Mouse (Mus musculus) heart, embryonic 12.5 days (tissue): ENCODE measurements around the gene Tlx1. TPM values are rescaled to one million over a fixed set of nuclear protein-coding genes. Genes with fewer than 3 reads are reported as not detected.
A peak's percentile ranks its signal among the peaks of the same experiment; 100 is the strongest.

Experiments
- ATAC-seq: fragments of 200-750 bp; cut with Nextera tagmentation; 2 replicates; pipeline ENCODE4 v1.8.0; 2017; ENCODE audit warnings: moderate TSS enrichment, moderate library complexity; ENCODE audit not compliant: insufficient number of reproducible peaks, low FRiP score
- H3K27ac ChIP-seq: fragments of 300-500 bp; sonication (generic); 2 replicates; pipeline ENCODE4 v1.5.1; 2016; ENCODE audit warnings: mild to moderate bottlenecking, moderate library complexity; ENCODE audit not compliant: poor library complexity, severe bottlenecking
- H3K27me3 ChIP-seq: fragments of 300-500 bp; sonication (generic); replicated peaks from 2 replicates; pipeline ENCODE4 v1.6.1; 2016; ENCODE audit warnings: mild to moderate bottlenecking, moderate library complexity
- H3K36me3 ChIP-seq: fragments of 300-500 bp; sonication (generic); 2 replicates; pipeline ENCODE4 v1.6.1; 2016; ENCODE audit warnings: mild to moderate bottlenecking, moderate library complexity
- H3K4me1 ChIP-seq: fragments of 300-500 bp; sonication (generic); replicated peaks from 2 replicates; pipeline ENCODE4 v1.6.1; 2016; ENCODE audit warnings: mild to moderate bottlenecking
- H3K4me2 ChIP-seq: fragments of 300-500 bp; sonication (generic); 2 replicates; pipeline ENCODE4 v1.6.1; 2016; ENCODE audit warnings: mild to moderate bottlenecking, moderate library complexity
- H3K4me3 ChIP-seq: fragments of 300-500 bp; sonication (generic); 2 replicates; pipeline ENCODE4 v1.5.1; 2016; ENCODE audit warnings: mild to moderate bottlenecking
- H3K9ac ChIP-seq: fragments of 300-500 bp; sonication (generic); 2 replicates; pipeline ENCODE4 v1.6.1; 2016; ENCODE audit warnings: mild to moderate bottlenecking, moderate library complexity
- H3K9me3 ChIP-seq: fragments of 300-500 bp; sonication (generic); replicated peaks from 2 replicates; pipeline ENCODE4 v1.6.1; 2016; ENCODE audit warnings: mild to moderate bottlenecking, moderate library complexity
- WGBS: fragments of 180-500 bp; shearing (Covaris S2); methylation state at CpG from one replicate; pipeline ENCODE4 v1.1.7; 2016; 5-methylcytosine and 5-hydroxymethylcytosine counted together
- polyA plus RNA-seq: library from polyadenylated mRNA; unstranded; fragments of >200 nt; fragmentation: Nextera tagmentation; extraction: Ambion mirVana; gene quantifications from 2 replicates; pipeline ENCODE4 v1.2.1, GENCODE M21; 2016

Gene Tlx1
- polyA plus RNA-seq, 1 experiment from 2014 or later = 0.40 TPM

DNA sequence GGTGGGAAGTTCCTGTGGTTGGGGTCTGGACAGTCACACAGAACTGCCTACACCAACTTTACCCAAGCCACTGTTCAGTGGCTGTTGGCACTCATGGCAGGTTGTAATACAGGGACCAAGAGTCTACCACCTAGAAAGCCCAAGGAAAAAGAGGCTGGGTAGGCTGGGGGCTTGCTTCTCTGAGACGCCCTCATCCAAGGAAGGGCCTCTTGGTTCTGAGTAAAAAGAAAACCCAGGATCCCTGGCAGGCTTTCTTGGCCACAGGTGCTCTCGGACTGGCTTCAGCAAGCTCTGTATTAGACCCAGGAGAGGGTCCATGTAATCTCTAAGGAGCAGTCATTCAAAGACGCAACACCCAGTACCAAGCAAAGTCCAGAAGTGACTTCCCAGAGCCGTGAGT, 7.7 kb downstream of the Tlx1 start:
- ATAC-seq = no peak
- Histone ChIP-seq H3K27ac (no peak overlapping the region), H3K36me3 (no peaks in the 10 kb centered on the region), H3K4me2 (no peak overlapping the region), H3K4me1 (peaks cover 21% of the 10 kb centered on the region; the same call in 1 of the 2 replicates), H3K9ac (no peak overlapping the region), H3K4me3 (no peak overlapping the region), H3K9me3 (no peaks in the 10 kb centered on the region), H3K27me3 (peaks cover 96% of the 10 kb centered on the region)
- 16% methylated on average over 4 of the region's 4 CpGs for WGBS

DNA sequence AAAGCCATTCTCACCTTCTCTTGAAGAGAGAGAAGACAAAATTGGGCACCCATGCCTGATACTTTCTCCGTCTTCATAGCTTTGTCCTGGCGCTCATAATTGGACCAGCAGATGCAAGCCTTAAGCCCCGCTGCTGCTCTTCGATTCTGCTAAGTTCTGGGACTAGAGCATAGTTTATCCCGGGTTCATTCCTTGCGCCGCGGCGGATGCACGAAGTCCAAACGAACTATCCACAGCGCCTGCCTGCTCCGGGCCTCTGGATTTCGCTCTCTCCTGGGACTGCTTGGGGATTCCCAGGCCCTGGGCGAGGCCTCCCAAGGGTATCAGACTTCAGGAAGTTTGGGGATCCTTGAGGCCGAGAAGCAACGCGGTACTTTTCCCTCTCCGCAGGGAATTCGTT, 8.4 kb downstream of the Tlx1 start:
- Histone ChIP-seq H3K4me3 (no peak overlapping the region), H3K27me3 (peaks cover 96% of the 10 kb centered on the region), H3K9ac (no peak overlapping the region), H3K9me3 (no peaks in the 10 kb centered on the region), H3K36me3 (no peaks in the 10 kb centered on the region), H3K4me2 (no peak overlapping the region), H3K27ac (no peak overlapping the region), H3K4me1 (peaks cover 16% of the 10 kb centered on the region; the same call in 1 of the 2 replicates)
- no peak for ATAC-seq
- WGBS = 3% methylated on average over 20 of the region's 20 CpGs

DNA sequence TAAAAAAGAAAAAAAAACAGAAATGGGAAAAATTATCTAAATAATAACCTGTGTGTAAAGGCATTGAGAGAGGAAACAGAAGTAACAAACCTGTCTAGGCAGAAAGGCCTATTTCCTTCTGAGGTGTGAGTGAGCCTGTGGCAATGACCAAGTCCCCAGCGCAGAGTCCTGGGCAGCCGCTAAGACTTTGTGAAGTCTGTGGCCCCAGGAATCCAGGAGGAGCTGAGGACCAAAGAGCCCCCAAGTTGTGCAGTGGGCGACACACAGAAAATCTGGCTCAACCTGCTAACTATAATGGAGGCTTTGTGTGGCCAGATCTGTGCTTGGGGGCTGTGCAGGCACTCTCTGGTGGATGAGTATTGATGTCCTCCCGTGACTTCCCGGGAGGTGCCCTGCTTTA, 9.0 kb downstream of the Tlx1 start:
- ATAC-seq = no peak
- H3K36me3 ChIP-seq = no peaks in the 10 kb centered on the region
- WGBS = 11% methylated on average over 5 of the region's 5 CpGs
- no peaks in the 10 kb centered on the region for H3K9me3 ChIP-seq
- no peak overlapping the region for H3K4me3 ChIP-seq
- H3K4me2 ChIP-seq = no peak overlapping the region
- peaks cover 96% of the 10 kb centered on the region for H3K27me3 ChIP-seq
- no peak overlapping the region for H3K27ac ChIP-seq
- no peak overlapping the region for H3K9ac ChIP-seq
- H3K4me1 ChIP-seq = 0 out of 2 replicates have a peak, but pooled peaks cover 10% of the 10 kb centered on the region

DNA sequence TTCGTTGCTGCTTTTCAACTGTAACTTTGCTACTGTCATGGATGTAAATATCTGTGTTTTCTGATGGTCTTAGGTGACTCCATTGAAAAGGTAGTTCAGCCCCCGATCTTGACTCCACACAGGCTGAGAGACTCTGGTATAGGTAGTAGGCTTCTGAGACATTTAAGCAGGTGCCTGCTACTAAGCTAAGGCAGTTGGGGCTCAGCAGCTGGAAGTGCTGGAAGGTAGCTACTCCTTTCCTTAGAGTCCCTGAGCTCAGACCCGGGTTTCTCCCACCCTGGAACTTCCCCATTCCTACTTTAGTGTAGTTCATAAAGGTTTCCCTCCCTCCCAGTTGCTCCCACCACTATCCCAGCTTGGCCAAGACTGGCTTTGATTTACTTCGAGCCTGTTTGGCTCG, 9.5 kb downstream of the Tlx1 start:
- H3K27me3 ChIP-seq = peaks cover 96% of the 10 kb centered on the region
- H3K9ac ChIP-seq = no peak overlapping the region
- no peak overlapping the region for H3K4me2 ChIP-seq
- WGBS = 7% methylated on average over 5 of the region's 5 CpGs
- no peak overlapping the region for H3K4me3 ChIP-seq
- no peaks in the 10 kb centered on the region for H3K9me3 ChIP-seq
- ATAC-seq = no peak
- no peaks in the 10 kb centered on the region for H3K36me3 ChIP-seq
- H3K27ac ChIP-seq = no peak overlapping the region
- 0 out of 2 replicates have a peak, but pooled peaks cover 10% of the 10 kb centered on the region for H3K4me1 ChIP-seq

DNA sequence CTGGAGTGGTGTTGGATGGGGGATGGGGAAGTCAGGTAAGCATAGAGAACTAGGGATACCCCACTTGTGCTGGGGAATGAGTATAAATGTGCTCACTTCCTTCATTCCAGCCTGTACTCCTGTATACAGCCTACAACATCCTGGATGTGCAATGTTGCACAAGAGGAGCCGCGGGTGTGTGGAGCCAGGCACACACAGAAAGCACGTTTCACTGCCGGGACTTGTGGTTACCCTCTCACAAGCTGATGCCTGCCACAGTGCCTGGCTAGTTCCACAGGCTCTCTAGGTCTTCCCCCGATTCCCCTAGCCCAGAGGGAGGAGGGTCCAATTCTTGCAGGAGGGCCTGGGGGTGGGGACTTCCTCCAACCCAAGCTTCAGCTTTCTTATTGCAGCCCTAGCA, 10.0 kb downstream of the Tlx1 start:
- H3K9ac ChIP-seq = no peak overlapping the region
- H3K4me3 ChIP-seq = peak overlapping the region; percentile 18; the same call in 1 of the 2 replicates
- no peaks in the 10 kb centered on the region for H3K9me3 ChIP-seq
- peaks cover 96% of the 10 kb centered on the region for H3K27me3 ChIP-seq
- 0 out of 2 replicates have a peak, but pooled peaks cover 10% of the 10 kb centered on the region for H3K4me1 ChIP-seq
- H3K27ac ChIP-seq = no peak overlapping the region
- H3K36me3 ChIP-seq = no peaks in the 10 kb centered on the region
- 4% methylated on average over 5 of the region's 5 CpGs for WGBS
- peak overlapping the region; percentile 41 for H3K4me2 ChIP-seq
- no peak for ATAC-seq

DNA sequence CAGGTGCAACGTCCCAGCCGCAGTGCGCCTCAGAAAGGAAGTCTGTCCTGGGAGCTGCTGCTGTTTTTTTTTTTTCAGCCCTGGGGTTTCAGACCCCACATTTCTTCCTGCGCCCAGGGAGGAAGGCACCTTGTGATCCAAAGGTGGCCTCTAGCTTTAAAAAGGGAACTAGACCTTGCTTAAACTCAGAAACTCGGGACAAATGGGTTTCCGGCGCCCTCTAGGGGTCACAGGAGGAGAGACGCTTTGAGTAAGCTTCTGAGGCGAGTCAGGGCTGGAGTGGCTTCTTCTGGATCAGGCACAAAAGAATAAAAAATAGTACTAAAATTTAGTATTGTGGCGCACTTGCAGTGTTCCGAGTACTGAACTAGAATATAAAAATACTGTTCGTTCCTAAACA, 10.6 kb downstream of the Tlx1 start:
- no peak overlapping the region for H3K9ac ChIP-seq
- H3K27ac ChIP-seq = no peak overlapping the region
- no peak for ATAC-seq
- H3K27me3 ChIP-seq = peaks cover 94% of the 10 kb centered on the region
- 1% methylated on average over 12 of the region's 12 CpGs for WGBS
- peak overlapping the region; percentile 18; the same call in 1 of the 2 replicates for H3K4me3 ChIP-seq
- H3K36me3 ChIP-seq = no peaks in the 10 kb centered on the region
- H3K4me2 ChIP-seq = peak overlapping the region; percentile 41
- 0 out of 2 replicates have a peak, but pooled peaks cover 6% of the 10 kb centered on the region for H3K4me1 ChIP-seq
- no peaks in the 10 kb centered on the region for H3K9me3 ChIP-seq

DNA sequence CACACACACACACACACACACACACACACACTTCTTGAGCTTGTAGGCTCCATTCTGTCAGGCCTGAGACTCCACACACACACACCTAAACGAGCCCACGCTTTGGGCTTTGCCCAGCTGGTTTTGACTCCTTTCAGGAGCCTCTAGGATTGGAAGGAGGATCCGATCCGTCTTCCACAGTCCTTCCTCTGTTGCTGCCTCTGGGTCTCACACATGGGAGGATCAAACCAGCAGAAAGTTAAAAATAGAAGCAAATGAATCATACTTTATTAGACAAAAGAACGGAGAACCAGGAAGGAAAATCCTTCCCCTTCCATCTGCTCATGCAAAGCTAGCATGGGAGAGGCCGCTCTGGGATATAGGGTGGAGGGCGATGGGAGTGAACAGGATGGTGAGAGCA, 11.7 kb downstream of the Tlx1 start:
- Histone ChIP-seq H3K9ac (no peak overlapping the region), H3K27me3 (peaks cover 92% of the 10 kb centered on the region), H3K27ac (no peak overlapping the region), H3K36me3 (no peaks in the 10 kb centered on the region), H3K4me1 (0 out of 2 replicates have a peak, but pooled peaks cover 5% of the 10 kb centered on the region), H3K4me3 (no peak overlapping the region), H3K9me3 (no peaks in the 10 kb centered on the region), H3K4me2 (no peak overlapping the region)
- WGBS = 37% methylated on average over 7 of the region's 7 CpGs
- ATAC-seq = no peak

DNA sequence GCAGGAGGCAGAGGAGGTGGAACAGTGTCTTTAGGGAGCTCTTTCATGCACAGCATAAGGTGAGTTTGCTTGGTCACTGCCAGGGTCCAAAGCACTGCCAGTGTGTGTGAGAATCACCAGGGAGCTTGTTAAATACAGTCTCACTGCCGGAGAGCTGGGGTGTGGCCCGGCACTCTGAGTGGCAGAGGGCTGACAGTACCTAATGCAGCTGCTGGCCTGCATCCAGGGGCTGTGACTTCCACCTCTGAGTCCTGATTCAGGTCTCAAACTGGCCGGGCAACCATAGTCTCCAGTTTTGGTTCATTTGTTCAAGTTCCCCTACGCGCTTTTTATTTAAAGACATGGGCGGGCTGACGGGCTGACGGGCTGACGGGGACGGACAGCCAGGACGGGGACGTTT, 12.4 kb downstream of the Tlx1 start:
- Histone ChIP-seq H3K4me3 (no peak overlapping the region), H3K9ac (no peak overlapping the region), H3K9me3 (no peaks in the 10 kb centered on the region), H3K27me3 (peaks cover 93% of the 10 kb centered on the region), H3K27ac (no peak overlapping the region), H3K4me1 (0 out of 2 replicates have a peak, but pooled peaks cover 5% of the 10 kb centered on the region), H3K4me2 (no peak overlapping the region), H3K36me3 (no peaks in the 10 kb centered on the region)
- 5% methylated on average over 12 of the region's 12 CpGs for WGBS
- no peak for ATAC-seq

DNA sequence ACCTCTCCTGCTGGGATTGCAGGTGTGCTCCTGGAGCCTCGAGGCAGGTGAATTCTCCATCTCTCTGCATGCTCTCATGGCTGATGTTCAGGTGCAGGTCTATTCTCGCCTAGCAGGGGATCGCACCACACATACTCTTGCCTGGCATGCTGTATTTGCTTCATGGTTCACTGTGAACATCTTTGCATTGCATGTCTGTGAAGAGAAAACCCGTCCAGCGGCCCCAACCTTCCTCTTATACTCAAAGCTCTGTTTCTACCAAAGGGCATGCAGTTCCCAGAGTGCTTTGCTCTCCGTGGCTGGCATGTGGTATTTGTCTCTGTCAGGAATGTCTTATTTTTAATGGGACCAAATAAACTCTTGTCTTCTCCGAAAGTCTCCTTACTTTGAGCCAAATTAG, 20.0 kb downstream of the Tlx1 start:
- Histone ChIP-seq H3K4me2 (no peak overlapping the region), H3K4me3 (no peak overlapping the region), H3K36me3 (no peaks in the 10 kb centered on the region), H3K27me3 (peaks cover 61% of the 10 kb centered on the region), H3K27ac (no peak overlapping the region), H3K9me3 (0 out of 2 replicates have a peak, but pooled peaks cover 7% of the 10 kb centered on the region), H3K4me1 (no peaks in the 10 kb centered on the region), H3K9ac (no peak overlapping the region)
- 64% methylated on average over 7 of the region's 7 CpGs for WGBS
- ATAC-seq = no peak

DNA sequence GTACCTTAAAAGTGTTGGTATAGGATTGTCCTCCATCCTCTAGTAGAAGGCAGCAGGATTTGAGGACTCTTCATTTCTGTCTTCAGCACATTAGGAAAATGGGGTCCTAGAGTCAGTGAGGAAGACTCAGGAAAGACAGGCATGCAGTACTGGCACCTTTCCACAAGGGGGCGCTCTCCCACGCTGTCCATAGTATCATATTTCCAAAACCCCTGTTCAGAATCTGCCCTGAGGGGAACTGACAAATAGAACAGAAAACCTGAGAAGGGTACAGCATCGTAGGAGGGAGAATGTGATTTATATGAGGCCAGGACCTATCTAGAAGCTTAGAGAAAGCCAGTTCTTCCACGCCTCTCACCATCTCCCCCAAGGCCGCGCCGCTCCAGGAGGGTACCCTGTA, 24.3 kb downstream of the Tlx1 start:
- no peak overlapping the region for H3K9ac ChIP-seq
- 60% methylated on average over 7 of the region's 7 CpGs for WGBS
- H3K27me3 ChIP-seq = peaks cover 26% of the 10 kb centered on the region
- no peak for ATAC-seq
- H3K9me3 ChIP-seq = 0 out of 2 replicates have a peak, but pooled peaks cover 7% of the 10 kb centered on the region
- no peak overlapping the region for H3K4me3 ChIP-seq
- peaks cover 4% of the 10 kb centered on the region for H3K4me1 ChIP-seq
- no peak overlapping the region for H3K4me2 ChIP-seq
- H3K27ac ChIP-seq = no peak overlapping the region
- no peaks in the 10 kb centered on the region for H3K36me3 ChIP-seq

DNA sequence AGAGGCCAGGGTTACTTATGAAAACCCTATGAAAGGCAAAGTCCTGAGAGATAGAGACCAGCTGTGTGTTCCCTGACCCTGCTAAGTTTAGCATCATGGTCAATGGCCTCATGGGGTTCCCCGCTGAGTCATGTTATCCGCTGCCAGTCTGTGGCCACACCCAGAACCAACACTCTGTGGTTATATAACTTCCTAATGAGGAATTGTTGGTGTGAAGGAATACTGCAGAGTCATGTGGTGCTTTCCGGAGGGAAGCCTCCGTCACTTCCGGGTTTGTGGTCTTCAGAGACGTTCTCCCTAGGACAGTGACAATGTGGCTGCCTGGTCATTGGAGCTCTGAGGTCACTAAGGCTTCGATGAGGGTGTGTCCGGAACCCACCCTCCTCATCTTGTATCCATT, 25.8 kb downstream of the Tlx1 start:
- H3K36me3 ChIP-seq = no peaks in the 10 kb centered on the region
- no peak overlapping the region for H3K27ac ChIP-seq
- H3K9me3 ChIP-seq = 0 out of 2 replicates have a peak, but pooled peaks cover 10% of the 10 kb centered on the region
- no peak overlapping the region for H3K9ac ChIP-seq
- peaks cover 4% of the 10 kb centered on the region for H3K4me1 ChIP-seq
- no peak for ATAC-seq
- H3K27me3 ChIP-seq = peaks cover 15% of the 10 kb centered on the region
- 65% methylated on average over 8 of the region's 8 CpGs for WGBS
- H3K4me3 ChIP-seq = no peak overlapping the region
- H3K4me2 ChIP-seq = no peak overlapping the region
